Mouse (Mus musculus) regulatory T cell (primary cell): Measurements from ENCODE around the gene Rpp25.

Experiments used
- in situ Hi-C: fragments of 300-600 bp; cut with MboI, MseI; formaldehyde crosslinking; loops from one replicate; pipeline ENCODE4 v1.15.1; 2025; ENCODE audit warnings: high pct_unique_total_duplicates

Gene Rpp25

GRCm38 (mm10) chr9:57554753-57555152, 50.9 kb downstream of the Rpp25 start:
- in situ Hi-C loops: no loop called here
